Mouse (Mus musculus) midbrain, postnatal 0 days (tissue): ENCODE measurements at regions not wholly inside any gene's neighbourhood (a gene's known extent, or its start where the extent isn't known, plus 50 kb on each side); places are given as distances from the start of the nearest gene placed in this dataset.

Experiments
- ATAC-seq: fragments of 200-750 bp; cut with Nextera tagmentation; 2 replicates; pipeline ENCODE4 v1.8.0; 2017; ENCODE audit warnings: moderate number of reproducible peaks, mild to moderate bottlenecking, moderate TSS enrichment, moderate library complexity; ENCODE audit not compliant: low FRiP score
- DNase-seq: peaks from one replicate; pipeline ENCODE4 v3.0.0-alpha.2; 2015; ENCODE audit warnings: low spot score
- H3K27ac ChIP-seq: fragments of 300-500 bp; sonication (generic); 2 replicates; pipeline ENCODE4 v1.5.1; 2014; ENCODE audit warnings: low read depth, mild to moderate bottlenecking, low read length, mixed read lengths
- H3K27me3 ChIP-seq: fragments of 300-500 bp; sonication (generic); 2 replicates; pipeline ENCODE4 v1.6.1; 2014; ENCODE audit warnings: low read length, control low read depth, mixed read lengths; ENCODE audit not compliant: insufficient read depth
- H3K36me3 ChIP-seq: fragments of 300-500 bp; sonication (generic); 2 replicates; pipeline ENCODE4 v1.6.1; 2014; ENCODE audit warnings: low read length, control low read depth, mixed read lengths; ENCODE audit not compliant: insufficient read depth
- H3K4me1 ChIP-seq: fragments of 300-500 bp; sonication (generic); 2 replicates; pipeline ENCODE4 v1.6.1; 2014; ENCODE audit warnings: mild to moderate bottlenecking, control low read depth, antibody characterized with exemption, low read length, mixed read lengths; ENCODE audit not compliant: insufficient read depth
- H3K4me2 ChIP-seq: fragments of 300-500 bp; sonication (generic); 2 replicates; pipeline ENCODE4 v1.6.1; 2014; ENCODE audit warnings: low read depth, mild to moderate bottlenecking, low read length, mixed read lengths; ENCODE audit not compliant: poor library complexity, severe bottlenecking
- H3K4me3 ChIP-seq: fragments of 300-500 bp; sonication (generic); 2 replicates; pipeline ENCODE4 v1.5.1; 2014; ENCODE audit warnings: low read depth, mild to moderate bottlenecking, low read length, moderate library complexity
- H3K9ac ChIP-seq: fragments of 300-500 bp; sonication (generic); replicated peaks from 2 replicates; pipeline ENCODE4 v1.6.1; 2014; ENCODE audit warnings: mild to moderate bottlenecking, low read length, moderate library complexity, mixed read lengths; ENCODE audit not compliant: poor library complexity, severe bottlenecking
- H3K9me3 ChIP-seq: fragments of 300-500 bp; sonication (generic); 2 replicates; pipeline ENCODE4 v1.6.1; 2016; ENCODE audit warnings: low read length, control low read depth
- CTCF ChIP-seq: IDR thresholded peaks from 2 replicates; pipeline ENCODE4 v1.5.1; 2016; ENCODE audit warnings: antibody characterized with exemption, mild to moderate bottlenecking
- WGBS: fragments of 180-500 bp; shearing (Covaris S2); extraction: QIAGEN DNeasy Blood & Tissue Kit; methylation state at CpG from one replicate; pipeline ENCODE4 v1.1.7; 2014; 5-methylcytosine and 5-hydroxymethylcytosine counted together

DNA sequence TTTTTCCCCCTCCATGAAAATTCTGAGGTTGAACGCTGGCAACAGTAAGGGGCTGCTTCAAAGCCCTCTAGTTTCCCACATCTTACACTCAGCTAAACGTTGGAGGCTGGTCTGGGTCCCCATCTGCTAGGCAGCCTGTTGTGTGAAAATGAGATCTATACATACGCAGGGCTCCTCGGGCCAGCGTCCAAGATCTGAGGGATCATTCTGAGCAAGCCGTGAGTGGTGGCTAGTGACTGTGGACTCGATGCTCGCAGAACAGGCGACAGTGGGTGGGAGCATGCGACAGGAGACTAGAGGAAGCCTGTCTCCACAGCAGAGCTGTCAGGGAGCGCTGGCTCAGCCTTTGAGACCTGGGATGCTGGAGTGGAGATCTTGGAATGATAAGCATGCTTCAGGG lies 237.3 kb downstream of the Rplp1 start:
- H3K9ac ChIP-seq = no peak overlapping the region
- H3K27me3 ChIP-seq = no peaks in the 10 kb centered on the region
- H3K9me3 ChIP-seq = no peaks in the 10 kb centered on the region
- ATAC-seq (no peak), DNase-seq (peak; percentile 56)
- H3K27ac ChIP-seq = no peak overlapping the region
- peaks cover 6% of the 10 kb centered on the region; the same call in 1 of the 2 replicates for H3K4me1 ChIP-seq
- no peaks in the 10 kb centered on the region for H3K36me3 ChIP-seq
- no peak overlapping the region for H3K4me3 ChIP-seq
- WGBS = 70% methylated on average over 11 of the region's 11 CpGs
- H3K4me2 ChIP-seq = no peak overlapping the region
- TF ChIP-seq CTCF = no peak

DNA sequence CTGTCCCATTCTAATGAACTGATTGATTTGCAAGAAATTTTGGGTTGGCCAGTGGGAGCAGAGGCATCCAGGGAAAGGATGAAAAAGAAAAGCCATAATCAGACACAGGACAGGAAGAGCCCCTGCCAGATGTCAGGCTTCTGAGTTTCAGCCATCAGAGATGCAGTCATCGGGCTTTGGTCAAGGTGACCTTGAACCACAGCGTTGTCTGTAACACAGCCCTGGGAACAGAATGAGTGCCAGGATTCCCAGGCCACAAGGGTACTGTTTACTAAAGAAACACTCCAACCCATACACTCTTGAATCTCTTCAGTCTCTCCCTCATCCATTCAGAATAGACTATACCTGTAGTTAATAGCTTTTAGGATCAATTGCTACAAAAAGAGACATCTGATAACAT lies 239.0 kb downstream of the Rplp1 start:
- H3K4me3 ChIP-seq = no peak overlapping the region
- DNase-seq (no peak), ATAC-seq (no peak)
- H3K9me3 ChIP-seq = no peaks in the 10 kb centered on the region
- no peaks in the 10 kb centered on the region for H3K27me3 ChIP-seq
- no peak overlapping the region for H3K4me2 ChIP-seq
- WGBS = 86% methylated on average over 2 of the region's 2 CpGs
- H3K36me3 ChIP-seq = no peaks in the 10 kb centered on the region
- H3K4me1 ChIP-seq = 0 out of 2 replicates have a peak, but pooled peaks cover under 1% of the 10 kb centered on the region
- H3K27ac ChIP-seq = no peak overlapping the region
- H3K9ac ChIP-seq = no peak overlapping the region
- TF ChIP-seq CTCF = no peak

DNA sequence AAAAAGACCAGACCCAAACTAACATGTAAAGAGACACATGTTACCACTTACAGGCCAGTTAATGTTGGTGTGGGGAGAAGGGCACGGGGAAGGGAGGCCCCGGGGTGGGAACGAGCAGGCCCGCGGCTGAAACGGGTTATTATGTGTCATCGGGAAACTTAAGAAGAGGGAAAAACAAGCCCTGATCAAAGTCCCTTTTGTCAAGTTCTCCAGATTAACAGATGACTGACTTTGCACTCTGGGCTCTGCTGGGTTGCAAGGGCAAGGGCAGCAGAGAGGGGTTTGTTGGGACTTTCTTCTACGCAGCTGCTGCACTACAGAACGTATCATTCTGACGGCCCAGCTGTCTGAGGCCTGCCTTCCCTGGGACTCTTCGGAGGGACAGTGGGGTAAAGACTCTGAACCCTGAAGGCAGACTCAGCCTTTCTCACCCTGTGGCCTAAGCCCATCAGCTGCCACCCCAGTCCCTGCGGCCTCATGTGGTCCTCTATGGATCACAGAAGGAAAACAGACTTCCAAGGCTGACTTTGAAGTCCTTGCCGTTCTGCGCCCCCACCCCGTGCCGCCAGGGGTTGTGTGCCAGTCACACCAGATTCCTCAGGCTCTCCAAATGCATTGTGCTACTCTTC lies 240.7 kb downstream of the Rplp1 start:
- ATAC-seq (no peak), DNase-seq (no peak)
- Histone ChIP-seq H3K9ac (no peak overlapping the region), H3K4me2 (no peak overlapping the region), H3K4me3 (no peak overlapping the region), H3K36me3 (no peaks in the 10 kb centered on the region), H3K27ac (no peak overlapping the region), H3K27me3 (no peaks in the 10 kb centered on the region), H3K4me1 (no peaks in the 10 kb centered on the region), H3K9me3 (no peaks in the 10 kb centered on the region)
- no peak for TF ChIP-seq CTCF
- 73% methylated on average over 16 of the region's 16 CpGs for WGBS

DNA sequence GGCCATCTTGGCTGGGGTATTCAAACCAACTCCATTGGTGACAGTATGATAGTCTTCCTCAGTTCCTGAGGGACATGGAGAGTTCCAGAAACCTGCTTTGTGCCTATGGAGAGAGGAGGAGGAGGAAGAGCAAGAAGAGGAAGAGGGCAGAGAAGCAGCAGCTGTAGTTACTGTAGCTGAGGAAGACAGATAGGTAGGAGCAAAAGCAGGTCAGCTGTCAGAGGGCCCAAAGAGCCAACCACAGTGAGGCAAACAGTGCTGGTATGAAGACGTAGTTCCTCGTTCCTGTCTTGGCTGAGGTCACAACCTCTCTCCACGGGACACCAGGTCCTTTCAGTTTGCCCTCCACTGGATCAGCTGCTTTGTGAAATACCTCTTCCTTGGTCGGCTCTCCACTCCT lies 243.4 kb downstream of the Rplp1 start:
- Histone ChIP-seq H3K4me3 (no peak overlapping the region), H3K9ac (no peak overlapping the region), H3K4me2 (no peak overlapping the region), H3K36me3 (no peaks in the 10 kb centered on the region), H3K27me3 (no peaks in the 10 kb centered on the region), H3K9me3 (no peaks in the 10 kb centered on the region), H3K4me1 (no peaks in the 10 kb centered on the region), H3K27ac (no peak overlapping the region)
- 69% methylated on average over 4 of the region's 4 CpGs for WGBS
- no peak for TF ChIP-seq CTCF
- DNase-seq = no peak
- no peak for ATAC-seq

DNA sequence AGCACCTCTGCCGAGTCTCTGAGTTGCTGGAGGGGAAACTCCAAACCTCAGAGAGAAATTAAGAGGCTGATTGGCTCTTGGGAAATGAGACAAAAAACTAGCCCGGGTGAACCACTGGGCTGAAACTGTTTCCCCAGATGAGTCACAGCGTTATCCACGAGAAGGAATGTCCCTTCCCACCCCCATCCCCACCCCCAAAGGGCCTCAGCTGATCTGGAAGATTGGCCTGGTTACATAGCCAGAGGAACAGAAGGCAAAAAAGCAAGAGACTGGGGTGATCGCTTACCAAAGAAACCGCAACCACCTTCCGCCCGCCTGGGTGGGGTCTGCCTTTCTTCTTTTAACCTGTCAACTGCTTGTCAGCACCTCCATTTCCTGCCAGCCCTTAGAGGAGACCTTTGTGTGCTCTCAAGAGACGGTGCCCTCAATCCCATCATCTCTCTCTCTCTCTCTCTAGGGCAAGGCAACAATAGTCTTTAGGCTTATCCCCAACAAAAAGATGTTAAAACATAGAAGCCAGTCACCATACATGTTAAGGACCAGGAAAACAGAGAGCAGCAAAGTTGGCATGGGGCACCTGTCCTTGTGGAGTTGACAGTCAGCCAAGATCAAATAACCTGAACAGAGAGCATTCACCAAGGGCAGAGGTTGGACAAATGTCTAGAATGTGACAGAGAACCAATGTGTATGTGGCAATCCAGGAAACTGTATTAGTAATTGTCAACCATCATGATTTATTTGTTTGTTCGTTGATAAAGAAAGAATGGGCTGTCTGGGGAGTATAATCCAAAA lies 244.4 kb downstream of the Rplp1 start:
- Histone ChIP-seq H3K27me3 (no peaks in the 10 kb centered on the region), H3K36me3 (no peaks in the 10 kb centered on the region), H3K4me2 (no peak overlapping the region), H3K9ac (no peak overlapping the region), H3K9me3 (no peaks in the 10 kb centered on the region), H3K4me1 (no peaks in the 10 kb centered on the region), H3K27ac (no peak overlapping the region), H3K4me3 (no peak overlapping the region)
- WGBS = 54% methylated on average over 10 of the region's 10 CpGs
- ATAC-seq (no peak), DNase-seq (no peak)
- TF ChIP-seq CTCF = no peak

DNA sequence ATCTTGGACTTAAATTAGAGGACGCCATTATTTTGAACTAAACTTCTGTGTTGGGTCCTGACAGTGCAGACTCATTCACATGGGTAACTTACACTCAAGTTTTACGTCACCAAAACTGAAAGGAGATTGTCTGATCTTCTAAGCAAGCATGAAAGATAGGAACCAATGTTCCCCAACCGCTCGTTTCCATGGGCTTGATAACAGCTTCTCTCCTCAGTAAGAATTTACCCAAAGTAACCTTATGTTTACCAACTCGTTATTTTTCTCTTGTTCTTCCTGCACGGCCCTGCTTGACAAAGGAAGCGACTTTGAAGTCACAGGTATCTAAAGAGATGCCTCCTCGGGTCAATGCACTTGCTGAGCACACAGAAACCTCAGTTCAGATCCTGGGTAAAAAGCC lies 245.6 kb downstream of the Rplp1 start:
- no peak for TF ChIP-seq CTCF
- Histone ChIP-seq H3K9ac (no peak overlapping the region), H3K27me3 (no peaks in the 10 kb centered on the region), H3K4me1 (no peaks in the 10 kb centered on the region), H3K9me3 (no peaks in the 10 kb centered on the region), H3K36me3 (no peaks in the 10 kb centered on the region), H3K4me2 (no peak overlapping the region), H3K4me3 (no peak overlapping the region), H3K27ac (no peak overlapping the region)
- no peak for DNase-seq
- no peak for ATAC-seq
- WGBS = 81% methylated on average over 8 of the region's 8 CpGs
